Mouse (Mus musculus): Measurements from ENCODE around the gene Ndufa13. TPM values are rescaled to one million over a fixed set of nuclear protein-coding genes. Genes with fewer than 3 reads are reported as not detected.

The Ndufa13 gene
- polyA plus RNA-seq, 1 experiment from 2014 or later = 46.3 TPM

DNA sequence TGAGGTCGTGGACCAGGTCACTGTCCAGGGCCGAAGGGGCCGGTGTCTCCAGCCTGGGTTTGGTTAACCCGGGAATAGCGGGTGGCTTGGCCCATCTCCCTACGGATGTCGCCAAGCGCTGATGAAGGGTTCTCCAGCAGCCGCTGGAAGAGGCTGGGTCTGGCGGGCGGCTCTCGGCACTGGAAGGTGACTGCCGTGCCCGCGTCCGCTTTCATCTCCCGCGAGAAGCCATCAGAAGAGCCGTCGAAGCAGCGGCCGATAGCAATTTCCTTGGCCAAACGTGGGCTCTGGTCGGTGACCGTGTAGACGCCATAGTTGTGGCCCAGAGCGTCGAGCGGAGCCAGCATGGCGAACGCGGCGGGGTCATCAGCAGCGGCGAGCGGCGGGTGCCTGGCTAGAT lies 21.5 kb downstream of the Ndufa13 start:
- Histone ChIP-seq H3K36me3 (ENCODE audit: inconsistent target) (no peaks in the 10 kb centered on the region), H3K79me2 (ENCODE audit: inconsistent target) (no peaks in the 10 kb centered on the region), H3K27ac (no peak overlapping the region), H3K4me3 (ENCODE audit: inconsistent target) (no peak overlapping the region)
- WGBS (ENCODE audit: missing documents) = 27% methylated on average over 24 of the region's 37 CpGs

GRCm38 (mm10) chr8:69879678-69880077 lies 22.7 kb downstream of the Ndufa13 start:
- no peak overlapping the region for H3K4me3 ChIP-seq (ENCODE audit: inconsistent target)
- H3K36me3 ChIP-seq (ENCODE audit: inconsistent target) = no peaks in the 10 kb centered on the region
- no peak overlapping the region for H3K27ac ChIP-seq
- WGBS (ENCODE audit: missing documents) = 89% methylated on average over 8 of the region's 8 CpGs
- H3K79me2 ChIP-seq (ENCODE audit: inconsistent target) = no peaks in the 10 kb centered on the region

- Histone ChIP-seq H3K27ac (no peak overlapping the region), H3K79me2 (ENCODE audit: inconsistent target) (no peaks in the 10 kb centered on the region), H3K36me3 (ENCODE audit: inconsistent target) (no peaks in the 10 kb centered on the region), H3K4me3 (ENCODE audit: inconsistent target) (no peak overlapping the region)
- 82% methylated on average over 3 of the region's 3 CpGs for whole genome bisulfite sequencing (ENCODE audit: missing documents)
Observed at GRCm38 (mm10) chr8:69877992-69878391, 24.4 kb downstream of the Ndufa13 start.

- Histone ChIP-seq H3K79me2 (ENCODE audit: inconsistent target) (no peaks in the 10 kb centered on the region), H3K4me3 (ENCODE audit: inconsistent target) (no peak overlapping the region), H3K27ac (no peak overlapping the region), H3K36me3 (ENCODE audit: inconsistent target) (no peaks in the 10 kb centered on the region)
- WGBS (ENCODE audit: missing documents) = 79% methylated on average over 4 of the region's 4 CpGs
Observed at GRCm38 (mm10) chr8:69877396-69877795, 25.0 kb downstream of the Ndufa13 start.

DNA sequence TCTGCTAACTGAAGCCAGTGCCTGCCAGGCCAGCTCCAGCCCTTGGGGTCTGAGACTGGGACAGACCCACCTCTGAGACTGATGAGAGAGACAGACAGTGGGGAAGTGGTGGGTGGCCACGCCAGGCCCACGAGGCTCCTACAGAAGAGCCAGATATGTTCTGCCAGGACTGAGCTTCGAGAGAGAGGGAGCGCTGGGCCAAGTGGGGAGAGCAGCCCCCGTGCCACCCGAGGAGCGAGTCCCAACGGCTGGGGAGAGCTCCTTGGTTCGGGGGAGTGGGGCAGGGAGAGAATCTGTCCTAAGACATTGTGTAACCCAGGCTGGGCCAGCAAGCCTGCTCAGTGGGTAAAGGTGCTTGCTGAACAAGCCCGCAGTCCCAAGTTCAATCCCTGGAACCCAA lies 25.4 kb downstream of the Ndufa13 start:
- Histone ChIP-seq H3K4me3 (ENCODE audit: inconsistent target) (no peak overlapping the region), H3K36me3 (ENCODE audit: inconsistent target) (no peaks in the 10 kb centered on the region), H3K79me2 (ENCODE audit: inconsistent target) (no peaks in the 10 kb centered on the region), H3K27ac (no peak overlapping the region)
- 79% methylated on average over 10 of the region's 10 CpGs for WGBS (ENCODE audit: missing documents)

GRCm38 (mm10) chr8:69876097-69876496 lies 26.3 kb downstream of the Ndufa13 start:
- H3K4me3 ChIP-seq (ENCODE audit: inconsistent target) = no peak overlapping the region
- 54% methylated on average over 8 of the region's 10 CpGs for WGBS (ENCODE audit: missing documents)
- no peak overlapping the region for H3K27ac ChIP-seq
- no peaks in the 10 kb centered on the region for H3K36me3 ChIP-seq (ENCODE audit: inconsistent target)
- H3K79me2 ChIP-seq (ENCODE audit: inconsistent target) = no peaks in the 10 kb centered on the region

DNA sequence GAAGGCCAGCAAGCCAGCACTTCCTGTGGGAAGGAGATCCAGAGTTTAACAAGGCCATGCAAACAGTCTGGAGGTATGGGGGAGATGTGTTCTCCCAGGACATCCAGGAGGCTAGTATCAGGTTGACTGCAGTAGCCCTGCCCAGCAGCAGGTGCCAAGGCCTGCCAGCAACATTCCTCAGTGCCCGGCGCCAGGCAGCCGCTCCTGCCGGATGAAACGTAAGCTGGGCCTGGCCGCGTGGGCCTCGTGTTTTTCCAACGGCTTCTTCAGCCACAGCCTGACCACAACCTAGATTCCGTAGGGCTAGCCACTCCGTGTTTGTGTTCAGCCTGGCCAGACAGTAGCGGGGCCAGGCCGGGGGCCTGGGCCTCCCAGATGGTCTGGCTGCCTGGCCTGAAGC lies 27.7 kb downstream of the Ndufa13 start:
- Histone ChIP-seq H3K36me3 (ENCODE audit: inconsistent target) (no peaks in the 10 kb centered on the region), H3K79me2 (ENCODE audit: inconsistent target) (no peaks in the 10 kb centered on the region), H3K27ac (no peak overlapping the region), H3K4me3 (ENCODE audit: inconsistent target) (no peak overlapping the region)
- WGBS (ENCODE audit: missing documents) = 86% methylated on average over 13 of the region's 13 CpGs

GRCm38 (mm10) chr8:69874155-69874554 lies 28.2 kb downstream of the Ndufa13 start:
- 13% methylated on average over 9 of the region's 9 CpGs for WGBS (ENCODE audit: missing documents)
- H3K4me3 ChIP-seq (ENCODE audit: inconsistent target) = no peak overlapping the region
- H3K36me3 ChIP-seq (ENCODE audit: inconsistent target) = no peaks in the 10 kb centered on the region
- no peak overlapping the region for H3K27ac ChIP-seq
- no peaks in the 10 kb centered on the region for H3K79me2 ChIP-seq (ENCODE audit: inconsistent target)

DNA sequence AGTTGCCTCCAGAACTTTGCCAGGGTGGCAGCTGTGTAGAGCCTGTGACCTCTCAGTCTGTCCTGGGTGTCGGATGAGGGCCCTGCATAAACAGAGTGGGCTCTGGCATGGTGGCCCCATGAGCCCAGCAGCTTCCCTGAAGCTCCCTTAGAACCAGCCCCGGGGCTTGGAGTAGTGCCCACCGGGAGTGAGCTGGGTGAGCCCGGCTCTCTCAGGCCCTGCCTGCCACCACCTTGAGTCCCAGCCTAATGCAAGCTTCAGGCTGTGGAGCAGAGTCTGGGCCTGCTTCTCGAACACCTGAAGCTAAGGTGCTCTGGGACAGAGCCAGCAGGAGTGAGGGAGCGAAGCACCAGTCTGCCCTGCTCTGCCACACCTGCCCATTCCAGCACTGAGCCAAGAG lies 31.5 kb downstream of the Ndufa13 start:
- 93% methylated on average over 6 of the region's 6 CpGs for WGBS (ENCODE audit: missing documents)
- H3K27ac ChIP-seq = no peak overlapping the region
- no peak overlapping the region for H3K4me3 ChIP-seq (ENCODE audit: inconsistent target)
- no peaks in the 10 kb centered on the region for H3K79me2 ChIP-seq (ENCODE audit: inconsistent target)
- H3K36me3 ChIP-seq (ENCODE audit: inconsistent target) = no peaks in the 10 kb centered on the region

DNA sequence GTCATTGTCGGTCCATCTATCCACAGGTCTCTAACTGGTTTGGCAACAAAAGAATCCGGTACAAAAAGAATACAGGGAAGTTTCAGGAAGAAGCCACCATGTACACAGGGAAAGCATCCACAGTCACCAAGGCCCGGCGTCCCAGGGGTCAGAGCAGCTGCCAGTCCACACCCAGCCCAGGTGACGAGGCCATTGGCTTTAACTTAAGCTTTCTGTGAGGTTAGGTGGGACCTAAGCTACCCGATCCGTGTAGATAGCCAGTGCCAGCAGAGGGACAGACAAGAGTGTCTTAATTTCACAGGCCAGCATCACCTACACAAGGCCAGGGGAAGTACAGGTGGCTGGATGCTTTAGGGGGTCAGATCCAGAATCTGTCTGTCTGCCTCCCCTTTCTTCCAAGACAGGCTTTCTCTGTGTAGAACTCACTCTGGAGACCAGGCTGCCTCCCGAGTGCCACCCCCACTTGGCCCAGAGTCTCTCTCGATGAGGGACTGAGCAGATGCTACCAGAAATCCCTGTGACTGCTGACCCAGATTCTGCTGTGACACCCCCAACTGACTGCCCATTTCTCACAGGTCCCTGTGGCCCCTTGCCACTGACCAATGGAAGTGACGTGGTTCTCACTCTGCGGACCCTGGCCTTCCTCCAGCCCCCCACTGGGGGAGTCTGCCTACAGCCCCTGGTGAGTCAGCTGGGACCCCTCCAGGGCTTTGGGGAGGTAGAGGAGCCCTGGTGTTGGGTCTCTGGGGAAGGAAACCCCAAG lies 32.2 kb downstream of the Ndufa13 start:
- 91% methylated on average over 11 of the region's 11 CpGs for WGBS (ENCODE audit: missing documents)

GRCm38 (mm10) chr8:69867696-69868326 lies 34.5 kb downstream of the Ndufa13 start:
- no peak overlapping the region for H3K27ac ChIP-seq
- H3K36me3 ChIP-seq (ENCODE audit: inconsistent target) = no peaks in the 10 kb centered on the region
- no peaks in the 10 kb centered on the region for H3K79me2 ChIP-seq (ENCODE audit: inconsistent target)
- no peak overlapping the region for H3K4me3 ChIP-seq (ENCODE audit: inconsistent target)
- 96% methylated on average over 4 of the region's 5 CpGs for WGBS (ENCODE audit: missing documents)

More for the DNA sequence above, 32.2 kb downstream of the Ndufa13 start:
- H3K27ac ChIP-seq = no peak overlapping the region
- no peaks in the 10 kb centered on the region for H3K36me3 ChIP-seq (ENCODE audit: inconsistent target)
- H3K4me3 ChIP-seq (ENCODE audit: inconsistent target) = no peak overlapping the region
- no peaks in the 10 kb centered on the region for H3K79me2 ChIP-seq (ENCODE audit: inconsistent target)

- Histone ChIP-seq H3K27ac (no peak overlapping the region), H3K36me3 (ENCODE audit: inconsistent target) (no peaks in the 10 kb centered on the region), H3K4me3 (ENCODE audit: inconsistent target) (no peak overlapping the region), H3K79me2 (ENCODE audit: inconsistent target) (no peaks in the 10 kb centered on the region)
- 94% methylated on average over 5 of the region's 5 CpGs for WGBS (ENCODE audit: missing documents)
Observed at GRCm38 (mm10) chr8:69864180-69864579, 38.2 kb downstream of the Ndufa13 start.

GRCm38 (mm10) chr8:69863387-69864020 lies 38.9 kb downstream of the Ndufa13 start:
- H3K36me3 ChIP-seq (ENCODE audit: inconsistent target) = no peaks in the 10 kb centered on the region
- 95% methylated on average over 5 of the region's 5 CpGs for WGBS (ENCODE audit: missing documents)
- H3K27ac ChIP-seq = no peak overlapping the region
- H3K4me3 ChIP-seq (ENCODE audit: inconsistent target) = no peak overlapping the region
- no peaks in the 10 kb centered on the region for H3K79me2 ChIP-seq (ENCODE audit: inconsistent target)

GRCm38 (mm10) chr8:69861251-69861650 lies 41.1 kb downstream of the Ndufa13 start:
- no peaks in the 10 kb centered on the region for H3K79me2 ChIP-seq (ENCODE audit: inconsistent target)
- WGBS (ENCODE audit: missing documents) = 21% methylated on average over 2 of the region's 2 CpGs
- no peaks in the 10 kb centered on the region for H3K36me3 ChIP-seq (ENCODE audit: inconsistent target)
- no peak overlapping the region for H3K27ac ChIP-seq
- H3K4me3 ChIP-seq (ENCODE audit: inconsistent target) = no peak overlapping the region

DNA sequence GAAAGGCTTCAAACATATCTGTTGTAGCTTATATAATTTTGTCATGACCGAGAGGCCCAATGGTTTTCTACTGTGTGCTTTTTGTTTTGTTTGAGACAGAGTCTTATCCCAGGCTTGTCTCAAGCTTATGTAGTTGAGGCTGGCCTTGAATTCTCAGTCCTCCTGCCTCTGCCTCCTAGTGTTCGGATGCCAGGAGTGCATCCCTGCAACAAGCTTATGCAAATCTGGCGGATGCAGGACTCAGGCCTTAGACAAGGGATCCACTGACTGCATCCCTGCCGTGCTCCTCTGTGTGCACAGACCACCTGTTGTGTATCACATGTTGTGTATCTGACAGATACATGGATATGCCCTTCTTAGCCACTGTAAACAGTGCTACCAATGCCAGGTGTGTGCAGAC lies 41.6 kb downstream of the Ndufa13 start:
- 82% methylated on average over 4 of the region's 4 CpGs for WGBS (ENCODE audit: missing documents)
- Histone ChIP-seq H3K79me2 (ENCODE audit: inconsistent target) (no peaks in the 10 kb centered on the region), H3K27ac (no peak overlapping the region), H3K4me3 (ENCODE audit: inconsistent target) (no peak overlapping the region), H3K36me3 (ENCODE audit: inconsistent target) (no peaks in the 10 kb centered on the region)

All from macrophage (primary cell).